ENCODE assay signal across 8 mouse cellular contexts in the genomic region with DNA sequence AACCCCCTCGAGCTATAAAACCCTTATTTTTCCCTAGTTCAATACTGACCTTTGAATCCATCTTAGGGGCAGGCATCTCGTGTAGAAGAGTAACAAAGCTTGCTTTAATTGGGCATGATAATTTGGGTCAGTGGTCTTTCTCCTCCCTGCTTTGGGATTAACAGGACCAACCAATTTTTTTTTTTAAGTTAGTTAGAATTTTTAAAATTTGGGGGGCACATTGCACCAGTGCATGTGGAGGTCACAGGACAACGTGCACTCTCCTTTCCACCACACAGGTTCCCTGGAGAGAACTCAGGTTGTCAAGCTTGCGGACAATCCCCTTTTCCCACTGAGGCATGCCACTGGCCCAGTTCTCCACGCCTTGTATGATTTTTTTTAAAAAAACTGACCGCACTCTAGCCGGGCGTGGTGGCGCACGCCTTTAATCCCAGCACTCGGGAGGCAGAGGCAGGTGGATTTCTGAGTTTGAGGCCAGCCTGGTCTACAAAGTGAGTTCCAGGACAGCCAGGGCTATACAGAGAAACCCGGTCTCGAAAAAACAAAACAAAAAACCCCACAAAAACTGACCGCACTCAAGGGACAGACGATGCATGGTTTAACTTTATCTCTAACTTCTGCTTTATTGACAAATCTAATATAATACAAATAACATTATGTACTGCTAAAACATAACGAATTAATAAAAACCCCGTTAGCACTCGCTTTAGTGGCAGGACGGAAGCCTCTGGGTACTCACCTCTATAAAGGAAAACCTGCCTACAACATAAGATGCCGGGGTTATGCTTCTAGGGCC. TPM values are rescaled to one million over a fixed set of nuclear protein-coding genes. Genes with fewer than 3 reads are reported as not detected.
DNase-seq lines count a peak whose midpoint lies in the region; ATAC-seq and TF ChIP-seq lines count a peak whose summit lies in the region.

No protein-coding gene starts in this region.

- H3K4me2 ChIP-seq in heart, embryonic 15.5 days: peak overlapping the region; percentile 71
- H3K4me2 ChIP-seq in forebrain, postnatal 0 days (ENCODE audit: low read depth): peak overlapping the region; percentile 74

- no peak for DNase-seq in heart, adult 11 months
- DNase-seq in MEL (ENCODE audit: low read depth, low spot score): no peak
- no peak for DNase-seq in forebrain, postnatal 0 days
- DNase-seq in midbrain, embryonic 10.5 days (ENCODE audit: low spot score): no peak
- no peak for DNase-seq in layer of hippocampus, adult 18-20 months (ENCODE audit: low spot score in 2 of 2)
- DNase-seq in ovary, postnatal 10 days (ENCODE audit: low spot score): no peak

- peaks cover 38% of the 10 kb centered on the region for H3K4me1 ChIP-seq in heart, embryonic 15.5 days (replicated peaks)
- H3K4me1 ChIP-seq in MEL (ENCODE audit: control insufficient read depth in 1 of 2, insufficient read depth in 2 of 2, low read length in 2 of 2): peaks cover 2 to 20% of the 10 kb centered on the region in 2 experiments; a peak in 3 of 4 replicates
- H3K4me1 ChIP-seq in forebrain, postnatal 0 days (ENCODE audit: insufficient read depth): peaks cover 15% of the 10 kb centered on the region
- H3K4me1 ChIP-seq in midbrain, embryonic 10.5 days: peaks cover 40% of the 10 kb centered on the region

- peak overlapping the region; percentile 89 for H3K9ac ChIP-seq in heart, embryonic 15.5 days
- H3K9ac ChIP-seq in MEL (ENCODE audit: control insufficient read depth, low read depth, low read length, poor library complexity, severe bottlenecking): peak overlapping the region; percentile 94
- H3K9ac ChIP-seq in forebrain, postnatal 0 days: peak overlapping the region; percentile 100

- no peaks in the 10 kb centered on the region for H3K27me3 ChIP-seq in heart, embryonic 15.5 days
- H3K27me3 ChIP-seq in MEL (ENCODE audit: control insufficient read depth in 1 of 2, insufficient read depth in 2 of 2, low read length in 2 of 2): no peaks in the 10 kb centered on the region
- no peaks in the 10 kb centered on the region for H3K27me3 ChIP-seq in forebrain, postnatal 0 days (ENCODE audit: insufficient read depth, low read length)
- H3K27me3 ChIP-seq in midbrain, embryonic 10.5 days (ENCODE audit: low read depth, poor library complexity, severe bottlenecking): no peaks in the 10 kb centered on the region

- H3K36me3 ChIP-seq in heart, embryonic 15.5 days: peaks cover 25% of the 10 kb centered on the region
- peaks cover 0 to 14% of the 10 kb centered on the region in 2 experiments; a peak in 3 of 4 replicates for H3K36me3 ChIP-seq in MEL (ENCODE audit: control insufficient read depth in 1 of 2, insufficient read depth in 2 of 2, low read length in 2 of 2)
- peaks cover 21% of the 10 kb centered on the region for H3K36me3 ChIP-seq in forebrain, postnatal 0 days (ENCODE audit: insufficient read depth)
- peaks cover 71% of the 10 kb centered on the region for H3K36me3 ChIP-seq in midbrain, embryonic 10.5 days

- no peak for ATAC-seq in heart, embryonic 15.5 days (replicated peaks; ENCODE audit: insufficient number of reproducible peaks, insufficient read depth, low FRiP score, low read depth)
- ATAC-seq in forebrain, postnatal 0 days: no peak
- no peak for ATAC-seq in frontal cortex, adult (ENCODE audit: low TSS enrichment)

- H3K4me3 ChIP-seq in heart, embryonic 15.5 days: peak overlapping the region; percentile 83
- peak overlapping the region; percentile 80 to 83 for H3K4me3 ChIP-seq in MEL (ENCODE audit: control insufficient read depth in 1 of 2, insufficient read depth in 1 of 2, low read depth in 2 of 2, low read length in 2 of 2)
- peak overlapping the region; percentile 88 for H3K4me3 ChIP-seq in forebrain, postnatal 0 days (ENCODE audit: low read depth, low read length)
- H3K4me3 ChIP-seq in midbrain, embryonic 10.5 days: peak overlapping the region; percentile 98

- TF ChIP-seq CTCF in MEL (IDR thresholded peaks at IDR 0.05 in 2 of 3, conservative IDR thresholded peaks at IDR 0.05 in 1 of 3; ENCODE audit: control insufficient read depth in 1 of 3, insufficient read depth in 1 of 3, low read depth in 2 of 3, low read length in 3 of 3, poor library complexity in 1 of 3, severe bottlenecking in 1 of 3): no peak
- no peak for TF ChIP-seq CTCF in forebrain, postnatal 0 days (IDR thresholded peaks at IDR 0.05; ENCODE audit: low read depth)

- 7% methylated on average over 20 of the region's 20 CpGs for whole genome bisulfite sequencing in heart, embryonic 15.5 days
- WGBS in forebrain, postnatal 0 days: 2% methylated on average over 20 of the region's 20 CpGs
- 14% methylated on average over 20 of the region's 20 CpGs for WGBS in midbrain, embryonic 10.5 days

- no peak for TF ChIP-seq RAD21 in MEL (IDR thresholded peaks at IDR 0.05; ENCODE audit: low read depth, low read length)

- peak in 1 of 2 experiments; percentile 18; a peak in 3 of 4 replicates for TF ChIP-seq EP300 in MEL (IDR thresholded peaks at IDR 0.05; ENCODE audit: low read depth in 1 of 2, low read length in 2 of 2)

- TF ChIP-seq POLR2A in MEL (IDR thresholded peaks at IDR 0.05; ENCODE audit: control insufficient read depth in 1 of 2, insufficient read depth in 1 of 2, low read depth in 1 of 2, low read length in 2 of 2, poor library complexity in 1 of 2): no peak; a peak in 1 of 4 replicates

- H3K27ac ChIP-seq in heart, embryonic 15.5 days: peak overlapping the region; percentile 98
- peak overlapping the region; percentile 74 for H3K27ac ChIP-seq in MEL (ENCODE audit: control insufficient read depth, low read depth, low read length)
- H3K27ac ChIP-seq in forebrain, postnatal 0 days (ENCODE audit: low read depth, low read length): peak overlapping the region; percentile 99
- peak overlapping the region; percentile 100 for H3K27ac ChIP-seq in midbrain, embryonic 10.5 days (replicated peaks)

- H3K79me2 ChIP-seq in MEL (ENCODE audit: control insufficient read depth, insufficient read depth, low read length, poor library complexity): peaks cover 37% of the 10 kb centered on the region

- H3K9me3 ChIP-seq in heart, embryonic 15.5 days (replicated peaks): no peaks in the 10 kb centered on the region
- no peaks in the 10 kb centered on the region for H3K9me3 ChIP-seq in MEL (replicated peaks; ENCODE audit: insufficient read depth, low read length)
- no peaks in the 10 kb centered on the region for H3K9me3 ChIP-seq in forebrain, postnatal 0 days (ENCODE audit: low read length)
- peaks cover 24% of the 10 kb centered on the region for H3K9me3 ChIP-seq in midbrain, embryonic 10.5 days (replicated peaks)

RNA-seq across cellular contexts. Expression of gene Zfp553, which starts 0.8 kb away (rescaled TPM):
- polyA plus RNA-seq in heart, embryonic 15.5 days (2015; fragmentation: Nextera tagmentation; extraction: Ambion mirVana): 17.8 and 23.7 TPM in 2 replicates
- total RNA-seq in MEL (2012; rRNA removed): 13.9 and 14.6 TPM in 2 replicates
- 10 to 100 TPM in 1 of 2 experiments, not detected in 1; 19.0 TPM for polyA plus RNA-seq in MEL (2012; ENCODE audit: insufficient read depth in 1 of 2, insufficient read length in 2 of 2, low read depth in 1 of 2, low replicate concordance in 2 of 2, missing spikeins in 1 of 2)
- total RNA-seq in forebrain, postnatal 0 days (2014; rRNA removed): 34.3 and 46.6 TPM in 2 replicates
- 29.8 and 35.9 TPM in 2 replicates for polyA plus RNA-seq in forebrain, postnatal 0 days (2015; fragmentation: Nextera tagmentation; extraction: Ambion mirVana)
- polyA plus RNA-seq in midbrain, embryonic 10.5 days (2016; fragmentation: Nextera tagmentation; extraction: Ambion mirVana): 75.4 and 78.6 TPM in 2 replicates
- 10 to 100 TPM; 22.4 TPM for total RNA-seq in layer of hippocampus, adult 18-20 months (2021)

RNA-seq across cellular contexts. Expression of gene Sept1, which starts 0.9 kb away (rescaled TPM):
- polyA plus RNA-seq in heart, embryonic 15.5 days (2015; fragmentation: Nextera tagmentation; extraction: Ambion mirVana): 22.8 and 33.9 TPM in 2 replicates
- total RNA-seq in MEL (2012; rRNA removed): 30.6 and 41.3 TPM in 2 replicates
- 100 to 1,000 TPM in 1 of 2 experiments, not detected in 1; 116 TPM for polyA plus RNA-seq in MEL (2012; ENCODE audit: insufficient read depth in 1 of 2, insufficient read length in 2 of 2, low read depth in 1 of 2, low replicate concordance in 2 of 2, missing spikeins in 1 of 2)
- 6.5 and 8.0 TPM in 2 replicates for total RNA-seq in forebrain, postnatal 0 days (2014; rRNA removed)
- polyA plus RNA-seq in forebrain, postnatal 0 days (2015; fragmentation: Nextera tagmentation; extraction: Ambion mirVana): 5.6 and 6.7 TPM in 2 replicates
- polyA plus RNA-seq in midbrain, embryonic 10.5 days (2016; fragmentation: Nextera tagmentation; extraction: Ambion mirVana): 31.8 and 32.7 TPM in 2 replicates
- total RNA-seq in layer of hippocampus, adult 18-20 months (2021): 1 to 10 TPM; 5.9 to 7.9 TPM

RNA-seq across cellular contexts. Expression of gene Zfp771, which starts 12.1 kb away (rescaled TPM):
- 32.0 and 38.8 TPM in 2 replicates for polyA plus RNA-seq in heart, embryonic 15.5 days (2015; fragmentation: Nextera tagmentation; extraction: Ambion mirVana)
- total RNA-seq in MEL (2012; rRNA removed): 33.4 and 37.6 TPM in 2 replicates
- 10 to 100 TPM in 1 of 2 experiments, not detected in 1; 58.3 TPM for polyA plus RNA-seq in MEL (2012; ENCODE audit: insufficient read depth in 1 of 2, insufficient read length in 2 of 2, low read depth in 1 of 2, low replicate concordance in 2 of 2, missing spikeins in 1 of 2)
- total RNA-seq in forebrain, postnatal 0 days (2014; rRNA removed): 65.2 and 65.7 TPM in 2 replicates
- polyA plus RNA-seq in forebrain, postnatal 0 days (2015; fragmentation: Nextera tagmentation; extraction: Ambion mirVana): 75.1 and 75.9 TPM in 2 replicates
- 59.4 TPM in 2 replicates for polyA plus RNA-seq in midbrain, embryonic 10.5 days (2016; fragmentation: Nextera tagmentation; extraction: Ambion mirVana)
- 10 to 100 TPM; 62.6 to 66.0 TPM for total RNA-seq in layer of hippocampus, adult 18-20 months (2021)

RNA-seq across cellular contexts. Expression of gene Mylpf, which starts 23.3 kb away (rescaled TPM):
- 11.6 and 15.4 TPM in 2 replicates for polyA plus RNA-seq in heart, embryonic 15.5 days (2015; fragmentation: Nextera tagmentation; extraction: Ambion mirVana)
- 8.3 and 11.2 TPM in 2 replicates for total RNA-seq in MEL (2012; rRNA removed)
- 1 to 10 TPM in 1 of 2 experiments, not detected in 1; 9.1 TPM for polyA plus RNA-seq in MEL (2012; ENCODE audit: insufficient read depth in 1 of 2, insufficient read length in 2 of 2, low read depth in 1 of 2, low replicate concordance in 2 of 2, missing spikeins in 1 of 2)
- total RNA-seq in forebrain, postnatal 0 days (2014; rRNA removed): 0.52 and 1.6 TPM in 2 replicates
- 1.8 and 3.2 TPM in 2 replicates for polyA plus RNA-seq in forebrain, postnatal 0 days (2015; fragmentation: Nextera tagmentation; extraction: Ambion mirVana)
- 12.6 and 16.5 TPM in 2 replicates for polyA plus RNA-seq in midbrain, embryonic 10.5 days (2016; fragmentation: Nextera tagmentation; extraction: Ambion mirVana)
- total RNA-seq in layer of hippocampus, adult 18-20 months (2021): 1 to 10 TPM; 1.7 to 2.2 TPM

RNA-seq across cellular contexts. Expression of gene Tbc1d10b, which starts 23.8 kb away (rescaled TPM):
- 17.0 and 21.3 TPM in 2 replicates for polyA plus RNA-seq in heart, embryonic 15.5 days (2015; fragmentation: Nextera tagmentation; extraction: Ambion mirVana)
- total RNA-seq in MEL (2012; rRNA removed): 37.4 and 43.3 TPM in 2 replicates
- 10 to 100 TPM in 1 of 2 experiments, not detected in 1; 70.3 TPM for polyA plus RNA-seq in MEL (2012; ENCODE audit: insufficient read depth in 1 of 2, insufficient read length in 2 of 2, low read depth in 1 of 2, low replicate concordance in 2 of 2, missing spikeins in 1 of 2)
- 63.8 and 68.7 TPM in 2 replicates for total RNA-seq in forebrain, postnatal 0 days (2014; rRNA removed)
- 18.1 and 24.8 TPM in 2 replicates for polyA plus RNA-seq in forebrain, postnatal 0 days (2015; fragmentation: Nextera tagmentation; extraction: Ambion mirVana)
- polyA plus RNA-seq in midbrain, embryonic 10.5 days (2016; fragmentation: Nextera tagmentation; extraction: Ambion mirVana): 22.7 and 29.4 TPM in 2 replicates
- total RNA-seq in layer of hippocampus, adult 18-20 months (2021): 100 to 1,000 TPM in 1 of 2 experiments, 10 to 100 TPM in 1; 93.5 to 106 TPM
